Mouse (Mus musculus): Measurements from ENCODE around the gene Ugt1a10.
"Not testable (repeated sequence)": the region's sequence is repeated elsewhere in the genome, so short reads cannot be mapped to it uniquely, and the experiment has no call there.

Ugt1a10 gene

GRCm38 (mm10) chr1:88215466-88216380 is 160.5 kb downstream of the Ugt1a10 start:
- DNase-seq, result peak; percentile 17

- DNase-seq, result no peak
Observed at GRCm38 (mm10) chr1:88216551-88216950, 161.4 kb downstream of the Ugt1a10 start.

- no peak for DNase-seq
Observed at GRCm38 (mm10) chr1:88217144-88217543, 162.0 kb downstream of the Ugt1a10 start.

- no peak for DNase-seq
Observed at GRCm38 (mm10) chr1:88217576-88217975, 162.4 kb downstream of the Ugt1a10 start.

GRCm38 (mm10) chr1:88218051-88218450 is 162.9 kb downstream of the Ugt1a10 start:
- no peak for DNase-seq

GRCm38 (mm10) chr1:88218591-88218990 is 163.4 kb downstream of the Ugt1a10 start:
- no peak for DNase-seq

GRCm38 (mm10) chr1:88219054-88219453 is 163.9 kb downstream of the Ugt1a10 start:
- DNase-seq, result no peak

GRCm38 (mm10) chr1:88220336-88220735 is 165.1 kb downstream of the Ugt1a10 start:
- no peak for DNase-seq

GRCm38 (mm10) chr1:88222216-88222615 is 167.0 kb downstream of the Ugt1a10 start:
- DNase-seq, result no peak

GRCm38 (mm10) chr1:88223011-88223515 is 167.9 kb downstream of the Ugt1a10 start:
- not testable (repeated sequence) for DNase-seq

GRCm38 (mm10) chr1:88223591-88223990 is 168.4 kb downstream of the Ugt1a10 start:
- no peak for DNase-seq

GRCm38 (mm10) chr1:88224029-88224776 is 169.0 kb downstream of the Ugt1a10 start:
- DNase-seq, result no peak

- not testable (repeated sequence) for DNase-seq
Observed at GRCm38 (mm10) chr1:88225301-88225700, 170.1 kb downstream of the Ugt1a10 start.

GRCm38 (mm10) chr1:88225741-88226140 is 170.6 kb downstream of the Ugt1a10 start:
- no peak for DNase-seq

- DNase-seq, result no peak
Observed at GRCm38 (mm10) chr1:88226670-88227379, 171.6 kb downstream of the Ugt1a10 start, which contains the start of gene Mroh2a. Mroh2a (plus strand) TSS chr1:88226986.

- DNase-seq, result no peak
Observed at GRCm38 (mm10) chr1:88227482-88227881, 172.3 kb downstream of the Ugt1a10 start.

GRCm38 (mm10) chr1:88228121-88228520 is 172.9 kb downstream of the Ugt1a10 start:
- no peak for DNase-seq

- DNase-seq, result no peak
Observed at GRCm38 (mm10) chr1:88229566-88229965, 174.4 kb downstream of the Ugt1a10 start.

- DNase-seq, result no peak
Observed at GRCm38 (mm10) chr1:88229986-88230385, 174.8 kb downstream of the Ugt1a10 start.

GRCm38 (mm10) chr1:88230421-88230820 is 175.2 kb downstream of the Ugt1a10 start:
- no peak for DNase-seq

GRCm38 (mm10) chr1:88230981-88231802 is 176.0 kb downstream of the Ugt1a10 start:
- no peak for DNase-seq

Measured in liver (tissue).